Mouse (Mus musculus) lung, adult 2 months (tissue): ENCODE measurements around the gene Nav2.

Source experiments
- CTCF ChIP-seq: fragments of 200-500 bp; IDR thresholded peaks from 2 replicates; pipeline ENCODE4 v1.5.1; 2011; ENCODE audit warnings: mild to moderate bottlenecking, low read length, control low read depth; ENCODE audit not compliant: insufficient read depth
- POLR2A ChIP-seq: fragments of 200-500 bp; IDR thresholded peaks from 2 replicates; pipeline ENCODE4 v1.6.1; 2011; ENCODE audit warnings: low read depth, mild to moderate bottlenecking, control low read depth, low read length, borderline replicate concordance; ENCODE audit errors: extremely low read depth

GRCm38 (mm10) chr7:49477976-49478349 lies 569.4 kb downstream of the Nav2 start:
- TF ChIP-seq POLR2A (no peak), CTCF (no peak)
